Mouse (Mus musculus): ENCODE data around the gene Elk1. TPM values are rescaled to one million over a fixed set of nuclear protein-coding genes. Genes with fewer than 3 reads are reported as not detected.

Gene Elk1
- polyA plus RNA-seq, 2 experiments = 8.7 to 23.7 TPM

GRCm38 (mm10) chrX:20931364-20931763 lies 19.0 kb downstream of the Elk1 start, which contains the start of gene Cfp:
Cfp (minus strand) TSS chrX:20931555.
- no peak within 1 kb of the TSS for H3K4me2 ChIP-seq (replicated peaks; ENCODE audit: low read depth, low read length, severe bottlenecking)
- ATAC-seq (ENCODE audit: low FRiP score, low read depth) (no peak), DNase-seq (ENCODE audit: low spot score) (no peak)
- WGBS = 63% methylated on average over 1 of the region's 1 CpGs
- no peak for TF ChIP-seq POLR2A (IDR thresholded peaks at IDR 0.05; ENCODE audit: borderline replicate concordance, extremely low read depth, insufficient read depth, insufficient read length)
- H3K4me3 ChIP-seq (replicated peaks; ENCODE audit: low read length) = no peak within 1 kb of the TSS
- no peak within 1 kb of the TSS for H3K9ac ChIP-seq (ENCODE audit: low read depth, low read length, severe bottlenecking)
- no peak within 1 kb of the TSS for H3K27ac ChIP-seq (replicated peaks; ENCODE audit: low read depth, low read length)
- H3K9me3 ChIP-seq (ENCODE audit: control insufficient read depth, low read length) = no peaks in the 10 kb centered on the region
- H3K27me3 ChIP-seq (ENCODE audit: control insufficient read depth, insufficient read depth, low read length) = no peaks in the 10 kb centered on the region
- H3K36me3 ChIP-seq (ENCODE audit: control insufficient read depth, insufficient read depth, low read length) = peaks cover 11% of the 10 kb centered on the region
- no peaks in the 10 kb centered on the region for H3K4me1 ChIP-seq (ENCODE audit: control insufficient read depth, insufficient read depth, low read length)

GRCm38 (mm10) chrX:20929859-20930258 lies 20.5 kb downstream of the Elk1 start:
- no peak overlapping the region for H3K9ac ChIP-seq (ENCODE audit: low read depth, low read length, severe bottlenecking)
- WGBS = 89% methylated on average over 1 of the region's 1 CpGs

GRCm38 (mm10) chrX:20924976-20925375 lies 25.4 kb downstream of the Elk1 start:
- H3K9me3 ChIP-seq (ENCODE audit: control insufficient read depth, low read length) = no peaks in the 10 kb centered on the region
- H3K4me1 ChIP-seq (ENCODE audit: control insufficient read depth, insufficient read depth, low read length) = no peaks in the 10 kb centered on the region
- H3K4me3 ChIP-seq (replicated peaks; ENCODE audit: low read length) = no peak overlapping the region
- H3K27me3 ChIP-seq (ENCODE audit: control insufficient read depth, insufficient read depth, low read length) = no peaks in the 10 kb centered on the region; the same call in 1 of the 2 replicates
- H3K9ac ChIP-seq (ENCODE audit: low read depth, low read length, severe bottlenecking) = no peak overlapping the region
- ATAC-seq (ENCODE audit: low FRiP score, low read depth) (no peak), DNase-seq (ENCODE audit: low spot score) (no peak)
- H3K36me3 ChIP-seq (ENCODE audit: control insufficient read depth, insufficient read depth, low read length) = no peaks in the 10 kb centered on the region; the same call in 1 of the 2 replicates
- H3K4me2 ChIP-seq (replicated peaks; ENCODE audit: low read depth, low read length, severe bottlenecking) = no peak overlapping the region
- H3K27ac ChIP-seq (replicated peaks; ENCODE audit: low read depth, low read length) = no peak overlapping the region
- TF ChIP-seq POLR2A (IDR thresholded peaks at IDR 0.05; ENCODE audit: borderline replicate concordance, extremely low read depth, insufficient read depth, insufficient read length) = no peak

More at GRCm38 (mm10) chrX:20929859-20930258, 20.5 kb downstream of the Elk1 start:
- DNase-seq (ENCODE audit: low spot score) (no peak), ATAC-seq (ENCODE audit: low FRiP score, low read depth) (no peak)
- Histone ChIP-seq H3K9me3 (ENCODE audit: control insufficient read depth, low read length) (no peaks in the 10 kb centered on the region), H3K27me3 (ENCODE audit: control insufficient read depth, insufficient read depth, low read length) (no peaks in the 10 kb centered on the region), H3K27ac (replicated peaks; ENCODE audit: low read depth, low read length) (no peak overlapping the region), H3K4me1 (ENCODE audit: control insufficient read depth, insufficient read depth, low read length) (no peaks in the 10 kb centered on the region), H3K4me3 (replicated peaks; ENCODE audit: low read length) (no peak overlapping the region), H3K36me3 (ENCODE audit: control insufficient read depth, insufficient read depth, low read length) (peaks cover 2% of the 10 kb centered on the region; the same call in 1 of the 2 replicates), H3K4me2 (replicated peaks; ENCODE audit: low read depth, low read length, severe bottlenecking) (no peak overlapping the region)
- no peak for TF ChIP-seq POLR2A (IDR thresholded peaks at IDR 0.05; ENCODE audit: borderline replicate concordance, extremely low read depth, insufficient read depth, insufficient read length)

GRCm38 (mm10) chrX:20923506-20923905 lies 26.9 kb downstream of the Elk1 start:
- H3K27ac ChIP-seq (replicated peaks; ENCODE audit: low read depth, low read length) = no peak overlapping the region
- TF ChIP-seq POLR2A (IDR thresholded peaks at IDR 0.05; ENCODE audit: borderline replicate concordance, extremely low read depth, insufficient read depth, insufficient read length) = no peak
- no peak overlapping the region for H3K4me3 ChIP-seq (replicated peaks; ENCODE audit: low read length)
- 83% methylated on average over 1 of the region's 1 CpGs for WGBS
- no peak overlapping the region for H3K4me2 ChIP-seq (replicated peaks; ENCODE audit: low read depth, low read length, severe bottlenecking)
- no peak for DNase-seq (ENCODE audit: low spot score)
- H3K9me3 ChIP-seq (ENCODE audit: control insufficient read depth, low read length) = no peaks in the 10 kb centered on the region
- no peaks in the 10 kb centered on the region for H3K4me1 ChIP-seq (ENCODE audit: control insufficient read depth, insufficient read depth, low read length)
- no peak overlapping the region for H3K9ac ChIP-seq (ENCODE audit: low read depth, low read length, severe bottlenecking)
- no peak for ATAC-seq (ENCODE audit: low FRiP score, low read depth)
- H3K27me3 ChIP-seq (ENCODE audit: control insufficient read depth, insufficient read depth, low read length) = no peaks in the 10 kb centered on the region; the same call in 1 of the 2 replicates
- no peaks in the 10 kb centered on the region; the same call in 1 of the 2 replicates for H3K36me3 ChIP-seq (ENCODE audit: control insufficient read depth, insufficient read depth, low read length)

GRCm38 (mm10) chrX:20921366-20921765 lies 29.0 kb downstream of the Elk1 start:
- no peak overlapping the region for H3K27ac ChIP-seq (replicated peaks; ENCODE audit: low read depth, low read length)
- H3K4me3 ChIP-seq (replicated peaks; ENCODE audit: low read length) = no peak overlapping the region
- no peaks in the 10 kb centered on the region; the same call in 1 of the 2 replicates for H3K36me3 ChIP-seq (ENCODE audit: control insufficient read depth, insufficient read depth, low read length)
- no peaks in the 10 kb centered on the region; the same call in 1 of the 2 replicates for H3K27me3 ChIP-seq (ENCODE audit: control insufficient read depth, insufficient read depth, low read length)
- no peak for DNase-seq (ENCODE audit: low spot score)
- no peak overlapping the region for H3K9ac ChIP-seq (ENCODE audit: low read depth, low read length, severe bottlenecking)
- peak overlapping the region; percentile 64; the same call in 1 of the 2 replicates for H3K4me2 ChIP-seq (replicated peaks; ENCODE audit: low read depth, low read length, severe bottlenecking)
- ATAC-seq (ENCODE audit: low FRiP score, low read depth) = no peak
- no peaks in the 10 kb centered on the region for H3K4me1 ChIP-seq (ENCODE audit: control insufficient read depth, insufficient read depth, low read length)
- no peaks in the 10 kb centered on the region for H3K9me3 ChIP-seq (ENCODE audit: control insufficient read depth, low read length)
- WGBS = 39% methylated on average over 5 of the region's 5 CpGs
- TF ChIP-seq POLR2A (IDR thresholded peaks at IDR 0.05; ENCODE audit: borderline replicate concordance, extremely low read depth, insufficient read depth, insufficient read length) = no peak
